Mouse (Mus musculus) heart, adult 2 months (tissue): ENCODE data around the gene Sorcs2. TPM values are rescaled to one million over a fixed set of nuclear protein-coding genes. Genes with fewer than 3 reads are reported as not detected.

Experiments used
- DNase-seq, 2 experiments: peaks; one replicate each; pipeline ENCODE4 v3.0.0; 2021
- H3K27ac ChIP-seq: fragments of 200-600 bp; 2 replicates; pipeline ENCODE4 v1.8.1; 2022
- H3K27me3 ChIP-seq: fragments of 200-500 bp; 2 replicates; pipeline ENCODE4 v1.6.1; 2012; ENCODE audit warnings: mild to moderate bottlenecking, low read length, inconsistent platforms, mixed read lengths; ENCODE audit not compliant: control insufficient read depth, insufficient read depth
- H3K36me3 ChIP-seq: fragments of 200-500 bp; 2 replicates; pipeline ENCODE4 v1.6.1; 2012; ENCODE audit warnings: low read length, inconsistent platforms; ENCODE audit not compliant: control insufficient read depth, insufficient read depth
- H3K4me1 ChIP-seq: fragments of 200-500 bp; 2 replicates; pipeline ENCODE4 v1.6.1; 2011; ENCODE audit warnings: low read length; ENCODE audit not compliant: control insufficient read depth, insufficient read depth
- H3K4me3 ChIP-seq: fragments of 200-600 bp; 2 replicates; pipeline ENCODE4 v1.8.1; 2022
- H3K79me2 ChIP-seq: fragments of 200-500 bp; replicated peaks from 2 replicates; pipeline ENCODE4 v1.6.1; 2012; ENCODE audit warnings: mild to moderate bottlenecking, inconsistent platforms, low read length, moderate library complexity, mixed read lengths; ENCODE audit not compliant: control insufficient read depth, insufficient read depth
- H3K9ac ChIP-seq: fragments of 200-500 bp; 2 replicates; pipeline ENCODE4 v1.6.1; 2012; ENCODE audit warnings: low read depth, mild to moderate bottlenecking, control low read depth, inconsistent platforms, low read length, mixed read lengths
- CTCF ChIP-seq: fragments of 200-600 bp; IDR thresholded peaks from 2 replicates; pipeline ENCODE4 v1.8.1; 2022; ENCODE audit warnings: antibody characterized with exemption, mild to moderate bottlenecking, moderate library complexity
- EP300 ChIP-seq: fragments of 200-500 bp; IDR thresholded peaks from 2 replicates; pipeline ENCODE4 v1.6.1; 2011; ENCODE audit warnings: low read depth, low read length, control low read depth; ENCODE audit not compliant: insufficient read depth
- POLR2A ChIP-seq: fragments of 200-500 bp; IDR thresholded peaks from 2 replicates; pipeline ENCODE4 v1.6.1; 2011; ENCODE audit warnings: mild to moderate bottlenecking, low read depth, low read length, control low read depth; ENCODE audit not compliant: insufficient read depth
- WGBS: fragments of 180-500 bp; shearing (Covaris S2); methylation state at CpG from one replicate; pipeline ENCODE4 v1.1.7; 2018; 5-methylcytosine and 5-hydroxymethylcytosine counted together
- intact Hi-C: fragments of 180-260 bp; cut with DNase I; formaldehyde crosslinking; loops from one replicate; pipeline ENCODE4 v1.15.1; 2025
- polyA plus RNA-seq: library from polyadenylated mRNA; depleted of rRNA; stranded (reverse); fragments of >200 nt; gene quantifications from 2 replicates; pipeline ENCODE4 v1.2.3, GENCODE M21; 2012
- total RNA-seq, 2 experiments: library from RNA; stranded (reverse); gene quantifications; 2 replicates each; pipeline ENCODE4 v1.2.3; 2021

The Sorcs2 gene
- total and polyA plus RNA-seq, 3 experiments: 6.0 to 9.0 (median 7.7) TPM

DNA sequence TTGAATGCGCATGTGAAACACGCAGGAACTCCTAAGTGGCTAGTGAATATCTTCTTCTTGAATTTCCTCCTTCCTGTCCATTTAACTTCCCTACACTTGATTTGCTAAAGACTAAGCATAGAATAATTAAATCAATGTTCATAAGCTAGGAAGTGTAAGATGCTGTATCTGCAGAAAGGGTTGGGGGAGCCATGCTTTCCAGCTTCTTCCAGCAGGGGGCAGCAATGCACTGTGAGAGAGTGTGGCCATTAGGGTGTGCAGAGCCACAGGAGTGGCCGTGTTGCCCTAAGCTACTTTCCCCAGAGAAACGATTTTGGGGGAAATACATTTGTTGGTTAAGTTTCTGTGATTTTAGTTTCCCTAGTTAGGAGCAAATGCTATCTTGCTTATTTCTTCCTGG lies 416.0 kb downstream of the Sorcs2 start:
- TF ChIP-seq CTCF: peak; percentile 97
- TF ChIP-seq EP300: 0 out of 2 replicates have a peak, but pooled peaks have one; percentile 38
- TF ChIP-seq POLR2A: no peak
- Histone ChIP-seq H3K79me2 (no peaks in the 10 kb centered on the region), H3K9ac (no peak overlapping the region), H3K4me3 (no peak overlapping the region), H3K36me3 (no peaks in the 10 kb centered on the region), H3K27me3 (no peaks in the 10 kb centered on the region), H3K4me1 (peaks cover 5% of the 10 kb centered on the region), H3K27ac (no peak overlapping the region)
- WGBS: 46% methylated on average over 4 of the region's 4 CpGs
- intact Hi-C loops: loop anchor here (1.0 to 5.0 kb wide), 4 partner anchors 36 to 505 kb away; no protein-coding TSS in a partner anchor
- peak; percentile 61 to 86 for DNase-seq

DNA sequence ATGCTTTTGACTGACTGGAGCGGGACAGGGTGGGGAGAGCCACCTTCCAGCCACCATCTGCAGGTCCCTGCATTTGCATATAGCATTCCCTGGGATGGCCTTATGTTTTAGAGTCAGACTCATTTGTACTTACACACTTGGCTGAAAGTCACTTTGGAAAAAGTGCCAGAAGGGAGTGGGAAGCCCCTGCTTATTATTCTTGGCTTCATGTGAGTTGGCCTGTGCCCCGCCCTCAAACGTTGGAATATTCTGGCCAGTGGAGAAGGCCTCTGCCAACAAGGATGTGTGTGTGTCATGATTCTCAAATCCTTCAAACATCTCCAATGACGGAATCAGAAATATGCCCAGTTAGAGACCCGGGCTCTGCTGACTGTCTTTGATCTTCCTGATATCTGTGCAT lies 416.6 kb downstream of the Sorcs2 start:
- Histone ChIP-seq H3K79me2 (no peaks in the 10 kb centered on the region), H3K4me3 (no peak overlapping the region), H3K27ac (no peak overlapping the region), H3K4me1 (peaks cover 5% of the 10 kb centered on the region), H3K9ac (no peak overlapping the region), H3K27me3 (no peaks in the 10 kb centered on the region), H3K36me3 (no peaks in the 10 kb centered on the region)
- DNase-seq: no peak
- TF ChIP-seq EP300 (no peak), POLR2A (no peak), CTCF (no peak)
- intact Hi-C loops: loop anchor here (5.0 kb wide), 2 partner anchors 341 to 506 kb away; no protein-coding TSS in a partner anchor
- 47% methylated on average over 5 of the region's 5 CpGs for WGBS

DNA sequence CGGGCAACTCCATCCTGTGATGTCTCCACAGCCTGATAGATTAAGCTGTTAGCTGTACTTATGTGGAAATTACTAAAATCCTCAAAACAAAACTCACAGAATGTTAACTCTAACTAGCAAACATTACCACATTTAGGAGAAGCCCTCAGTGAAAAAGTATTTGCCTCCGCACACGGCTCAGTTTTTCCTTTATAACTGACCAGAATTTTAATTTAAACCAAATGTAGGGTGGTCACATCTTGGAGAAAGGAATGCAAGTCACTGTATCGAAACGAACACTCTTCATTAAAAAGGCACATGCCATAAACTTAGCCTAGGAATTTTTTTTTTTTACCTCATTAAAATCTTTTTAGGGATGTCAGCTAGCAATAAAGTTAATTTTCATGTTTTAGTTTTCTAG lies 417.4 kb downstream of the Sorcs2 start:
- no peaks in the 10 kb centered on the region for H3K79me2 ChIP-seq
- no peaks in the 10 kb centered on the region for H3K27me3 ChIP-seq
- intact Hi-C loops: loop anchor here (5.0 kb wide), 2 partner anchors 342 to 507 kb away; no protein-coding TSS in a partner anchor
- no peak overlapping the region for H3K9ac ChIP-seq
- H3K4me3 ChIP-seq: no peak overlapping the region
- H3K4me1 ChIP-seq: peaks cover 6% of the 10 kb centered on the region
- DNase-seq: no peak
- TF ChIP-seq POLR2A (no peak), CTCF (no peak), EP300 (no peak)
- H3K36me3 ChIP-seq: no peaks in the 10 kb centered on the region
- 84% methylated on average over 5 of the region's 5 CpGs for WGBS
- no peak overlapping the region for H3K27ac ChIP-seq

DNA sequence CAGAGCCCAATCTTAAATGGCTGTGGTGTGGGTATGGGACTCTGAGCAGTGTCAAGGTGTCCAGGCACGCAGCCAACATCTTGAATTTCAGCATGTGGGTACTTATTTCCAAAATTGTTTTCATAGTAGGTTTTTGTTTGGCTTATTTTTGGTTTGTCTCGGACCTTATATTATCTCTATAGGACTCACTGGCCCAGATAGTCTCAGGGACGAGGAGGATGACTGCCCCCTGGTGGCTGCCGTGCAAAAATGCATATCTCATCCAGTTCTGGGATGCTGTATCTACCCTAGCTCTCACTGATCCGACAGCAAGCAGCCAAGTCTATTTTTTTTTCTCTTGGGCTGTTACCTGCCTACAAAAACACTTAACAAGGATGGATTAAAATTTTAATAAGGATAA lies 422.3 kb downstream of the Sorcs2 start:
- WGBS: 11% methylated on average over 5 of the region's 5 CpGs
- peak; percentile 50 to 84 for DNase-seq
- H3K36me3 ChIP-seq: no peaks in the 10 kb centered on the region
- H3K27ac ChIP-seq: no peak overlapping the region
- TF ChIP-seq EP300 (0 out of 2 replicates have a peak, but pooled peaks have one; percentile 44), CTCF (peak; percentile 94), POLR2A (no peak)
- intact Hi-C loops: loop anchor here (1.0 to 10.0 kb wide), 3 partner anchors 86 to 381 kb away; no protein-coding TSS in a partner anchor
- no peaks in the 10 kb centered on the region for H3K27me3 ChIP-seq
- no peak overlapping the region for H3K4me3 ChIP-seq
- H3K79me2 ChIP-seq: no peaks in the 10 kb centered on the region
- peaks cover 9% of the 10 kb centered on the region for H3K4me1 ChIP-seq
- H3K9ac ChIP-seq: no peak overlapping the region

DNA sequence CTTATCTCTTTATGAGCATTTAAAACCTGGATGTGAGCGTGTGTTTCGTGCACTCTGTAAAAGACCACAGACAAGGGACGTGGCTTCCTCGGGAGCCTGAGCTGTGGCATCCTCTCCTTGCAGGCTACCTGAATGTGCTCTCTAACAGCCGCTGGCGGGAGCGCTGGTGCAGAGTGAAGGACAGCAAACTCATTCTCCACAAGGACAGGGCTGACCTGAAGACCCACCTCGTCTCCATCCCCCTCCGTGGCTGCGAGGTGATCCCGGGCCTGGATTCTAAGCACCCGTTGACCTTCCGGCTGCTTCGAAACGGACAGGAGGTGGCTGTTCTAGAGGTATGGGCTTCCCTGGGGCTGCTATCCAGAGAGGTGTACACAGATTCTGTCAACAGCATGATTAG lies 423.7 kb downstream of the Sorcs2 start:
- no peaks in the 10 kb centered on the region for H3K27me3 ChIP-seq
- no peaks in the 10 kb centered on the region for H3K36me3 ChIP-seq
- intact Hi-C loops: loop anchor here (10.0 kb wide), 2 partner anchors 269 to 379 kb away; no protein-coding TSS in a partner anchor
- H3K4me1 ChIP-seq: peaks cover 9% of the 10 kb centered on the region
- peak overlapping the region; percentile 52 for H3K27ac ChIP-seq
- no peak for DNase-seq
- H3K4me3 ChIP-seq: no peak overlapping the region
- WGBS: 61% methylated on average over 15 of the region's 15 CpGs
- no peaks in the 10 kb centered on the region for H3K79me2 ChIP-seq
- no peak for TF ChIP-seq CTCF
- no peak for TF ChIP-seq EP300
- TF ChIP-seq POLR2A: no peak
- no peak overlapping the region for H3K9ac ChIP-seq

DNA sequence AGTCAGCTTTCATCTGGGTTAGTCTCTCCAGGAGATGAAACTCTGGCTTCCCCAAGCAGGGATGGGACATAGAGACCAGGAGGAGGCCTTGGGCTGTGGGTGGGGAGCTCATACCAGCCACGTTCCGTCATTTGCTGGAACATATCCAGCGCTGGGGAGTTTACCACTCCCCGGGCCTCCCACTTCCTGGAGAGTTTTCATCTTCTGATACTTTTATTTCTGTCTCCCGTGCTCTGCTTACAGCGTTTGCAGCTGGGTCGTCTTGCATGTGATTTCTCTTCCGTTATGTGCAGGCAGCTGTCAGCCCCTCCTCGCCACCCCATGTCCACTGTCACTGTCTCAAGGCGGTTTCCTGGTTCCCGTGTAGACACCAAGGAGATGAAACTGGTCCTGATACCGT lies 424.1 kb downstream of the Sorcs2 start:
- no peak overlapping the region for H3K4me3 ChIP-seq
- H3K27me3 ChIP-seq: no peaks in the 10 kb centered on the region
- H3K79me2 ChIP-seq: no peaks in the 10 kb centered on the region
- TF ChIP-seq EP300: no peak
- TF ChIP-seq POLR2A: no peak
- no peak for TF ChIP-seq CTCF
- H3K9ac ChIP-seq: no peak overlapping the region
- intact Hi-C loops: loop anchor here (10.0 kb wide), 2 partner anchors 269 to 379 kb away; no protein-coding TSS in a partner anchor
- H3K4me1 ChIP-seq: peaks cover 9% of the 10 kb centered on the region
- peak overlapping the region; percentile 52 for H3K27ac ChIP-seq
- H3K36me3 ChIP-seq: no peaks in the 10 kb centered on the region
- WGBS: 10% methylated on average over 12 of the region's 12 CpGs
- DNase-seq: peak; percentile 82 to 87
